Mouse (Mus musculus) CD4-positive, CD25-positive, alpha-beta regulatory T cell, adult 4 months (primary cell): ENCODE results near the gene Hoxb3. TPM values are rescaled to one million over a fixed set of nuclear protein-coding genes. Genes with fewer than 3 reads are reported as not detected.

Experiments used
- ATAC-seq: one replicate; pipeline ENCODE4 v1.8.0; 2017
- polyA plus RNA-seq, 2 experiments: library from polyadenylated mRNA; unstranded; fragments of 100-300 nt; shearing (Covaris generic); gene quantifications; one replicate each; pipeline ENCODE4 v1.2.1; 2017

The Hoxb3 gene
- polyA plus RNA-seq = under 1 TPM; 0.22 to 0.56 TPM

- no peak for ATAC-seq
Measured at GRCm38 (mm10) chr11:96323154-96323553, at the start of gene Hoxb3. Gene Hoxb3, plus strand, starts transcription at chr11:96323326.

- no peak for ATAC-seq
Measured at GRCm38 (mm10) chr11:96274428-96274827, 48.7 kb upstream of the Hoxb3 start.

GRCm38 (mm10) chr11:96275896-96276295, 47.2 kb upstream of the Hoxb3 start:
- no peak for ATAC-seq

- ATAC-seq = no peak
Measured at GRCm38 (mm10) chr11:96277151-96278044, 45.7 kb upstream of the Hoxb3 start.

- ATAC-seq = no peak
Measured at GRCm38 (mm10) chr11:96278324-96278723, 44.8 kb upstream of the Hoxb3 start.

GRCm38 (mm10) chr11:96278773-96279172, 44.4 kb upstream of the Hoxb3 start:
- ATAC-seq = peak; percentile 88

GRCm38 (mm10) chr11:96279421-96280233, 43.5 kb upstream of the Hoxb3 start:
- ATAC-seq = no peak

GRCm38 (mm10) chr11:96280399-96281378, 42.4 kb upstream of the Hoxb3 start:
- ATAC-seq = no peak

- ATAC-seq = no peak
Measured at GRCm38 (mm10) chr11:96281396-96281795, 41.7 kb upstream of the Hoxb3 start.

- ATAC-seq = no peak
Measured at GRCm38 (mm10) chr11:96281855-96282570, 41.1 kb upstream of the Hoxb3 start, which contains the start of gene Hoxb8. Gene Hoxb8, plus strand, starts transcription at chr11:96281905.

- ATAC-seq = no peak
Measured at GRCm38 (mm10) chr11:96282795-96283430, 40.2 kb upstream of the Hoxb3 start.

- peak; percentile 75 for ATAC-seq
Measured at GRCm38 (mm10) chr11:96284041-96284749, 38.9 kb upstream of the Hoxb3 start.

GRCm38 (mm10) chr11:96284774-96285734, 38.1 kb upstream of the Hoxb3 start:
- ATAC-seq = peak; percentile 12

- no peak for ATAC-seq
Measured at GRCm38 (mm10) chr11:96285771-96286738, 37.1 kb upstream of the Hoxb3 start, which contains the start of gene Hoxb7. Gene Hoxb7, plus strand, starts transcription at chr11:96286623.

- ATAC-seq = peak; percentile 19
Measured at GRCm38 (mm10) chr11:96286739-96287385, 36.3 kb upstream of the Hoxb3 start.

- no peak for ATAC-seq
Measured at GRCm38 (mm10) chr11:96287411-96287810, 35.7 kb upstream of the Hoxb3 start.
